In genomic region chr17:12714080-12714561, GRCm38 (mm10) we compare ENCODE assay signal across 11 mouse cellular contexts. TPM values are rescaled to one million over a fixed set of nuclear protein-coding genes. Genes with fewer than 3 reads are reported as not detected.
DNase-seq lines count a peak whose midpoint lies in the region; ATAC-seq and TF ChIP-seq lines count a peak whose summit lies in the region.
"Had no signal": no experiment of that assay in that cellular context is flagged by ENCODE, and none has a peak within 500 bp of the region (broad histone marks: within the 10 kb centered on the region; RNA-seq: fewer than 3 reads in every experiment).

No protein-coding gene starts in this region.

- no peaks in the 10 kb centered on the region for H3K4me1 ChIP-seq in stomach, postnatal 0 days (replicated peaks; ENCODE audit: control insufficient read depth, insufficient read depth)

- H3K27me3 ChIP-seq in stomach, postnatal 0 days (ENCODE audit: control insufficient read depth, insufficient read depth, low read length): no peaks in the 10 kb centered on the region

- peaks cover 13% of the 10 kb centered on the region for H3K36me3 ChIP-seq in stomach, postnatal 0 days (ENCODE audit: control insufficient read depth, insufficient read depth, low read length)

- WGBS in stomach, postnatal 0 days: 71% methylated on average over 5 of the region's 5 CpGs

- H3K9ac ChIP-seq in stomach, postnatal 0 days (ENCODE audit: low read length): no peak overlapping the region

- H3K27ac ChIP-seq in layer of hippocampus, adult 2 months: no peak overlapping the region
- H3K27ac ChIP-seq in stomach, postnatal 0 days (replicated peaks): no peak overlapping the region
- H3K27ac ChIP-seq: macrophage had no signal

- no peak overlapping the region for H3K4me2 ChIP-seq in stomach, postnatal 0 days (replicated peaks; ENCODE audit: low read depth)

- ATAC-seq in common myeloid progenitor, adult 5-6 weeks (replicated peaks; ENCODE audit: low read depth, poor library complexity, severe bottlenecking): peak; percentile 63
- ATAC-seq in hematopoietic stem cell, adult 5-6 weeks (replicated peaks in 1 of 2; ENCODE audit: insufficient read depth in 1 of 2, low FRiP score in 2 of 2, low TSS enrichment in 1 of 2, low read depth in 1 of 2, poor library complexity in 2 of 2, severe bottlenecking in 2 of 2): peak; percentile 63 to 68
- no peak for ATAC-seq in stomach, postnatal 0 days (ENCODE audit: low FRiP score, low TSS enrichment)

- DNase-seq in layer of hippocampus, adult 2 months (ENCODE audit: low spot score in 2 of 2): no peak
- no peak for DNase-seq in layer of hippocampus, adult 9-10 months (ENCODE audit: low spot score)
- DNase-seq in stomach, postnatal 0 days (ENCODE audit: low spot score): no peak
- DNase-seq in left cerebral cortex, adult 11 months (ENCODE audit: low spot score): no peak
- no peak for DNase-seq in urinary bladder, adult 18-20 months (ENCODE audit: low spot score in 2 of 2)
- DNase-seq: gastrocnemius, postnatal 10 days; layer of hippocampus, adult 9-11 months had no signal

- no peak for TF ChIP-seq EP300 in stomach, postnatal 0 days (optimal IDR thresholded peaks at IDR 0.05)

- H3K9me3 ChIP-seq in stomach, postnatal 0 days (ENCODE audit: control insufficient read depth, low read length): no peaks in the 10 kb centered on the region

- TF ChIP-seq CTCF in layer of hippocampus, adult 2 months (conservative IDR thresholded peaks at IDR 0.05): peak; percentile 57
- peak; percentile 70 for TF ChIP-seq CTCF in stomach, postnatal 0 days (IDR thresholded peaks at IDR 0.05; ENCODE audit: low read depth)

- H3K4me3 ChIP-seq in layer of hippocampus, adult 2 months: no peak overlapping the region
- H3K4me3 ChIP-seq in stomach, postnatal 0 days (ENCODE audit: low read depth, low read length): no peak overlapping the region

RNA-seq across cellular contexts. Expression of gene Slc22a1, which starts 38.5 kb away (rescaled TPM):
- not detected for total RNA-seq in layer of hippocampus, adult 2 months (2021)
- total RNA-seq in common myeloid progenitor, adult 5-6 weeks (2017): not detected in 2 replicates
- total RNA-seq in hematopoietic stem cell, adult 5-6 weeks (2017): not detected in 2 replicates
- 7.9 and 10.4 TPM in 2 replicates for polyA plus RNA-seq in stomach, postnatal 0 days (2015; fragmentation: Nextera tagmentation; extraction: Ambion mirVana)
- total RNA-seq: gastrocnemius, postnatal 10 days had no signal
- polyA plus RNA-seq: embryonic facial prominence, embryonic 11.5 days; macrophage had no signal

RNA-seq across cellular contexts. Expression of gene Igf2r, which starts 55.3 kb away (rescaled TPM):
- total RNA-seq in layer of hippocampus, adult 2 months (2021): 10 to 100 TPM; 27.9 to 30.3 TPM
- 5.8 and 7.3 TPM in 2 replicates for total RNA-seq in common myeloid progenitor, adult 5-6 weeks (2017)
- total RNA-seq in hematopoietic stem cell, adult 5-6 weeks (2017): 17.5 and 24.6 TPM in 2 replicates
- 9.4 and 9.6 TPM in 2 replicates for polyA plus RNA-seq in stomach, postnatal 0 days (2015; fragmentation: Nextera tagmentation; extraction: Ambion mirVana)
